Mouse (Mus musculus): ENCODE measurements around the gene Flrt1. TPM values are rescaled to one million over a fixed set of nuclear protein-coding genes. Genes with fewer than 3 reads are reported as not detected.

Flrt1 gene
- polyA plus RNA-seq, 1 experiment, result 0.51 TPM

GRCm38 (mm10) chr19:7126209-7126608 is 20.7 kb upstream of the Flrt1 start:
- H3K27ac ChIP-seq (ENCODE audit: insufficient read depth, low read length), result no peak overlapping the region
- H3K4me3 ChIP-seq (ENCODE audit: low read depth, low read length), result no peak overlapping the region
- no peak overlapping the region for H3K9ac ChIP-seq (ENCODE audit: low read depth, poor library complexity, severe bottlenecking)
- no peaks in the 10 kb centered on the region for H3K36me3 ChIP-seq (ENCODE audit: control insufficient read depth, insufficient read depth, low read length, poor library complexity, severe bottlenecking)
- H3K4me1 ChIP-seq (ENCODE audit: control insufficient read depth, insufficient read depth, low read length), result no peaks in the 10 kb centered on the region
- no peaks in the 10 kb centered on the region for H3K27me3 ChIP-seq (ENCODE audit: control insufficient read depth, insufficient read depth, low read length, poor library complexity, severe bottlenecking)
- H3K9me3 ChIP-seq (replicated peaks; ENCODE audit: control insufficient read depth, insufficient read depth, low read length, poor library complexity, severe bottlenecking), result no peaks in the 10 kb centered on the region
- TF ChIP-seq CTCF (IDR thresholded peaks at IDR 0.05; ENCODE audit: low read depth, low read length), result no peak
- TF ChIP-seq POLR2A (IDR thresholded peaks at IDR 0.05; ENCODE audit: insufficient read depth, low read length), result no peak
- no peak for TF ChIP-seq EP300 (IDR thresholded peaks at IDR 0.05; ENCODE audit: insufficient read depth, low read depth, low read length)

GRCm38 (mm10) chr19:7125526-7126156 is 20.1 kb upstream of the Flrt1 start:
- Histone ChIP-seq H3K9ac (ENCODE audit: low read depth, poor library complexity, severe bottlenecking) (no peak overlapping the region), H3K4me3 (ENCODE audit: low read depth, low read length) (no peak overlapping the region), H3K9me3 (replicated peaks; ENCODE audit: control insufficient read depth, insufficient read depth, low read length, poor library complexity, severe bottlenecking) (no peaks in the 10 kb centered on the region), H3K27me3 (ENCODE audit: control insufficient read depth, insufficient read depth, low read length, poor library complexity, severe bottlenecking) (no peaks in the 10 kb centered on the region), H3K36me3 (ENCODE audit: control insufficient read depth, insufficient read depth, low read length, poor library complexity, severe bottlenecking) (no peaks in the 10 kb centered on the region), H3K4me1 (ENCODE audit: control insufficient read depth, insufficient read depth, low read length) (no peaks in the 10 kb centered on the region), H3K27ac (ENCODE audit: insufficient read depth, low read length) (no peak overlapping the region)
- no peak for TF ChIP-seq POLR2A (IDR thresholded peaks at IDR 0.05; ENCODE audit: insufficient read depth, low read length)
- no peak for TF ChIP-seq CTCF (IDR thresholded peaks at IDR 0.05; ENCODE audit: low read depth, low read length)
- no peak for TF ChIP-seq EP300 (IDR thresholded peaks at IDR 0.05; ENCODE audit: insufficient read depth, low read depth, low read length)

DNA sequence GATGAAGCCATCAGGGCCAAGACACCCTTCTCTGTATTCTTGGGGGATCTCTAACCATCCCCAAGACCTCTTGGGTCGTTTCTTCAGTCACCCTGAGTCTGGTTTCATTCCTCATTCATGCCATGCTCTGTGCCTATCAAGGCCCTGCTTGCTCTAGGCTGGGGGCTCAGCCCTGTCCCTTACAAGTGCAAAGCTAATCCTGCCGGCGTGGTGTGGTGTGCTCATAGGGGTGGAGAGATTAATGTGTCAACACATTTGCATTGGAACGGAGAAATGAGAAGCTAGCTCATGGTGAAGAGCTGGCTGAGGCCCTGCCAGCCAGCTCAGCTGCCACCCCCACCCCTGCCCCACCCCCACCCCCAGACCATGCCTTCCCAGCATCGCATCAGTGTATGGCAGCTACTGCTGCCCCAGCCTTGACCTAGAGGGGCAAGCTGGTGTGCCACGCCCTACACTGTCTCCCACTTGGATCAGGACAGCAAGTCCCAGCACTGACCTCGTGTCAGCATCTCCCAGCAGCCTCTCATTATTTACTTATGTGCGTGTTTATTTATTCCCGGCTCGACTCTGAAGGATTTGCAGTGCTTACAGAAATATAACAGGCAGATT is 17.3 kb upstream of the Flrt1 start:
- no peaks in the 10 kb centered on the region for H3K4me1 ChIP-seq (ENCODE audit: control insufficient read depth, insufficient read depth, low read length)
- H3K9me3 ChIP-seq (replicated peaks; ENCODE audit: control insufficient read depth, insufficient read depth, low read length, poor library complexity, severe bottlenecking), result no peaks in the 10 kb centered on the region
- no peak overlapping the region for H3K27ac ChIP-seq (ENCODE audit: insufficient read depth, low read length)
- H3K4me3 ChIP-seq (ENCODE audit: low read depth, low read length), result no peak overlapping the region
- H3K36me3 ChIP-seq (ENCODE audit: control insufficient read depth, insufficient read depth, low read length, poor library complexity, severe bottlenecking), result no peaks in the 10 kb centered on the region
- TF ChIP-seq CTCF (IDR thresholded peaks at IDR 0.05; ENCODE audit: low read depth, low read length) (no peak), EP300 (IDR thresholded peaks at IDR 0.05; ENCODE audit: insufficient read depth, low read depth, low read length) (no peak), POLR2A (IDR thresholded peaks at IDR 0.05; ENCODE audit: insufficient read depth, low read length) (no peak)
- H3K9ac ChIP-seq (ENCODE audit: low read depth, poor library complexity, severe bottlenecking), result no peak overlapping the region
- no peaks in the 10 kb centered on the region for H3K27me3 ChIP-seq (ENCODE audit: control insufficient read depth, insufficient read depth, low read length, poor library complexity, severe bottlenecking)

DNA sequence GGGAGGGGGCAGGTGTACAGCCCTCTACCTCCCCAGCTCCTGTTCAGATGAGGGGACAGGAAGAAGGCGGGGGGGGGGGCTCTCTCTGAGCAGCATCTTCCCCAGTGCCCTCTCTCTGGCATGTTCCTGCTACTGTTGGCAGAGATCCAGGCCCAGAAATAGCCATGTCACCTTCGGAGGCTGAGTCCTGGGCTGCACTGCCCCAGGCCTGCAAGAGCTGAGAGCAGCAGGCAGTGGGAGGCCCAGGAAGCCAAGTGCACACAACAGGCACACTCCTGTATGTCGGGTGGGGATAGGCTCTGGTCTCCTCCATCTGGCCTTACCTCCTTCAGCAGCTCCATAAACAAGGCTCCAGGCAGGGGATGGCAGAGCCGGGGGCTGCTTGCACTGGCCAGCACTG is 16.7 kb upstream of the Flrt1 start:
- H3K36me3 ChIP-seq (ENCODE audit: control insufficient read depth, insufficient read depth, low read length, poor library complexity, severe bottlenecking), result no peaks in the 10 kb centered on the region
- H3K9me3 ChIP-seq (replicated peaks; ENCODE audit: control insufficient read depth, insufficient read depth, low read length, poor library complexity, severe bottlenecking), result no peaks in the 10 kb centered on the region
- no peaks in the 10 kb centered on the region for H3K4me1 ChIP-seq (ENCODE audit: control insufficient read depth, insufficient read depth, low read length)
- no peaks in the 10 kb centered on the region for H3K27me3 ChIP-seq (ENCODE audit: control insufficient read depth, insufficient read depth, low read length, poor library complexity, severe bottlenecking)
- H3K9ac ChIP-seq (ENCODE audit: low read depth, poor library complexity, severe bottlenecking), result no peak overlapping the region
- no peak overlapping the region for H3K4me3 ChIP-seq (ENCODE audit: low read depth, low read length)
- no peak for TF ChIP-seq EP300 (IDR thresholded peaks at IDR 0.05; ENCODE audit: insufficient read depth, low read depth, low read length)
- TF ChIP-seq CTCF (IDR thresholded peaks at IDR 0.05; ENCODE audit: low read depth, low read length), result no peak
- no peak for TF ChIP-seq POLR2A (IDR thresholded peaks at IDR 0.05; ENCODE audit: insufficient read depth, low read length)
- no peak overlapping the region for H3K27ac ChIP-seq (ENCODE audit: insufficient read depth, low read length)

GRCm38 (mm10) chr19:7121252-7121651 is 15.7 kb upstream of the Flrt1 start:
- Histone ChIP-seq H3K27ac (ENCODE audit: insufficient read depth, low read length) (no peak overlapping the region), H3K27me3 (ENCODE audit: control insufficient read depth, insufficient read depth, low read length, poor library complexity, severe bottlenecking) (no peaks in the 10 kb centered on the region), H3K4me1 (ENCODE audit: control insufficient read depth, insufficient read depth, low read length) (no peaks in the 10 kb centered on the region)

DNA sequence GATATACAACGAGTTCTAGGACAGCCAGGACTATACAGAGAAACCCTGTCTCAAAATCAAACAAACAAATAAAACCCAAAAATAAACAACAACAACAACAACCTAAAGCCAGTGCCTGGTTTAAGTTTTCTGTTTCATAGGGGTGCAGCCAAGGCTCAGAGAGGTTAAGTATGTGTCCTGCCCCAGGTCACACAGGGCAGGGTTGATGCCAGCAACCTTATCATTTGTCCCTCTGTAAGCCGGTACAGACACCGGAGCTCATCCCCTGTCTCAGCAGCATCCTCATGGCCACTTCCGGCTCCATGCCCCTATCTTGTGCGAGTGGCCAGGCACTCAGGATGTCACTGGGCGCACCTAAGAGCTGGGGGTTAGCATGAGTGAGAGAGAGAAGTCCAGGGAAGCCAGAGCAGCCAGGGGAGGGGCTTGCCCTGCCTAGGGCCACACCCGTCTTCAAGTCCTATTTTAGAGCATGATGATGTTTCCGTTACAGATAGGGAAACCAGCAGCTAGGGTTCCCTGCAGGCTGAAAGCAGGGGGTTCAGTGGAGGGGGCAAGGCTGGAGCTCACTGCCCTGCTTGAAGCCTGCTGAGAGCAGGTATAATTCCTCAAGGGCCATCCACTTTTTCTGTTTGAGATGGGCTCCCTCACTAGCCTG is 12.3 kb upstream of the Flrt1 start:
- no peak overlapping the region for H3K27ac ChIP-seq (ENCODE audit: insufficient read depth, low read length)
- no peak overlapping the region for H3K4me3 ChIP-seq (ENCODE audit: low read depth, low read length)
- no peaks in the 10 kb centered on the region for H3K9me3 ChIP-seq (replicated peaks; ENCODE audit: control insufficient read depth, insufficient read depth, low read length, poor library complexity, severe bottlenecking)
- no peaks in the 10 kb centered on the region for H3K27me3 ChIP-seq (ENCODE audit: control insufficient read depth, insufficient read depth, low read length, poor library complexity, severe bottlenecking)
- H3K4me1 ChIP-seq (ENCODE audit: control insufficient read depth, insufficient read depth, low read length), result no peaks in the 10 kb centered on the region
- H3K36me3 ChIP-seq (ENCODE audit: control insufficient read depth, insufficient read depth, low read length, poor library complexity, severe bottlenecking), result no peaks in the 10 kb centered on the region
- TF ChIP-seq POLR2A (IDR thresholded peaks at IDR 0.05; ENCODE audit: insufficient read depth, low read length), result no peak
- no peak for TF ChIP-seq CTCF (IDR thresholded peaks at IDR 0.05; ENCODE audit: low read depth, low read length)
- no peak for TF ChIP-seq EP300 (IDR thresholded peaks at IDR 0.05; ENCODE audit: insufficient read depth, low read depth, low read length)
- no peak overlapping the region for H3K9ac ChIP-seq (ENCODE audit: low read depth, poor library complexity, severe bottlenecking)

More at GRCm38 (mm10) chr19:7121252-7121651, 15.7 kb upstream of the Flrt1 start:
- H3K4me3 ChIP-seq (ENCODE audit: low read depth, low read length), result no peak overlapping the region
- no peaks in the 10 kb centered on the region for H3K9me3 ChIP-seq (replicated peaks; ENCODE audit: control insufficient read depth, insufficient read depth, low read length, poor library complexity, severe bottlenecking)
- no peak overlapping the region for H3K9ac ChIP-seq (ENCODE audit: low read depth, poor library complexity, severe bottlenecking)
- TF ChIP-seq EP300 (IDR thresholded peaks at IDR 0.05; ENCODE audit: insufficient read depth, low read depth, low read length), result no peak
- no peak for TF ChIP-seq CTCF (IDR thresholded peaks at IDR 0.05; ENCODE audit: low read depth, low read length)
- H3K36me3 ChIP-seq (ENCODE audit: control insufficient read depth, insufficient read depth, low read length, poor library complexity, severe bottlenecking), result no peaks in the 10 kb centered on the region

Measured in ES-Bruce4 (cell line).